Comparison of ENCODE assay signal across 10 mouse cellular contexts in the genomic region with DNA sequence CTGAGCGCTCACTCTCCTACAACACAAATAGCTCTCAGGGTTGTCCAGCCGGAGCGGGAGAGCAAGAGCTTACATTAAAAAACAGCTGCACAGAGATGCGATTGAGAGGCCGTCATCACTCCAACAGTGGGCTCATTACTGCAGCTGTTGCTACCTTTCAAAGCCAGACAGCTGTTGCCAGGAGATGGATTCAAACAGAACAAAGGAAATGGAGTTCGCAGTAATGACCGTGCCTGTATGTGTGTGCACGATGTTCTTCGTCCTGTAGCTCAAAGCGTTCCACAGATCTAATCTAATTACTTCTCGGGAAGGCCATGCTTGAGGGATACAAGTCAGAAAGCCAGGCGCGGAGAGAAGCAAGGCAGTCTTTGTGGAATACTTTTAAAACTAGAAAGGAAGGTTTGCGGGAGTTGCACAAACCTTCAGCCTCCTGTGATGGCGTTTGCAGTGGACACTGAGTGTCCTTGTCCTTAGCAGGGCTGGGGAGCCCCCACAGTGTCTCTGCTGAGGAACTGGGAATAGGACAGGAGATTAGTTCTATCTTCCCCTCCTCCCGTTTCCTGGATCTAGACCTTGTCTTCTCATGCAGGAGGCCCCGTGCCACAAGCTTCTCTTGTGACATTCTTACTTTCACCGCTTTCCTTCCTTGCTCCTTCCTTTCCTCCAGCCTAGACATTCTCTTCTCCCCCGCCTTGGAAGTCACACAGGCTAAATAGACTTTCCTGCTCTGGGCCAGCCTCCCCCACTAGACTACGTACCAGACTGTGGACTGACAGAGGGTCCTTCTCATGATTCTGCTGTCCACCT. TPM values are rescaled to one million over a fixed set of nuclear protein-coding genes. Genes with fewer than 3 reads are reported as not detected.
DNase-seq lines count a peak whose midpoint lies in the region; ATAC-seq and TF ChIP-seq lines count a peak whose summit lies in the region.
"Had no signal": no experiment of that assay in that cellular context is flagged by ENCODE, and none has a peak within 500 bp of the region (broad histone marks: within the 10 kb centered on the region; RNA-seq: fewer than 3 reads in every experiment).

No protein-coding gene starts in this region.

- H3K4me1 ChIP-seq in lung, adult 2 months (ENCODE audit: control insufficient read depth, insufficient read depth, low read length) = no peaks in the 10 kb centered on the region; the same call in 1 of the 2 replicates
- peaks cover 4% of the 10 kb centered on the region; the same call in 1 of the 2 replicates for H3K4me1 ChIP-seq in intestine, embryonic 16.5 days (ENCODE audit: control insufficient read depth, insufficient read depth, low read length)
- no peaks in the 10 kb centered on the region for H3K4me1 ChIP-seq in stomach, postnatal 0 days (replicated peaks; ENCODE audit: control insufficient read depth, insufficient read depth)

- no peaks in the 10 kb centered on the region for H3K36me3 ChIP-seq in intestine, embryonic 16.5 days (ENCODE audit: control insufficient read depth, insufficient read depth, low read length)
- no peaks in the 10 kb centered on the region for H3K36me3 ChIP-seq in stomach, postnatal 0 days (ENCODE audit: control insufficient read depth, insufficient read depth, low read length)
- H3K36me3 ChIP-seq: G1E had no signal

- no peak overlapping the region for H3K9ac ChIP-seq in intestine, embryonic 16.5 days (ENCODE audit: low read depth, low read length)
- no peak overlapping the region for H3K9ac ChIP-seq in stomach, postnatal 0 days (ENCODE audit: low read length)

- no peaks in the 10 kb centered on the region for H3K9me3 ChIP-seq in intestine, embryonic 16.5 days (ENCODE audit: control insufficient read depth, low read length)
- no peaks in the 10 kb centered on the region for H3K9me3 ChIP-seq in stomach, postnatal 0 days (ENCODE audit: control insufficient read depth, low read length)
- H3K9me3 ChIP-seq: G1E had no signal

- ATAC-seq in intestine, embryonic 16.5 days = peak; percentile 50; the same call in 1 of the 2 replicates
- no peak for ATAC-seq in stomach, postnatal 0 days (ENCODE audit: low FRiP score, low TSS enrichment)
- ATAC-seq in erythroid progenitor cell, adult 5-6 weeks (replicated peaks; ENCODE audit: low FRiP score, poor library complexity, severe bottlenecking) = no peak

- H3K4me2 ChIP-seq in intestine, embryonic 16.5 days (ENCODE audit: low read depth, low read length) = no peak overlapping the region
- H3K4me2 ChIP-seq in stomach, postnatal 0 days (replicated peaks; ENCODE audit: low read depth) = no peak overlapping the region

- DNase-seq in lung, postnatal 10 days = peak; percentile 29
- DNase-seq in lung, adult 2 months = no peak
- peak; percentile 48 to 52 for DNase-seq in heart, adult 18-20 months
- no peak for DNase-seq in stomach, postnatal 0 days (ENCODE audit: low spot score)
- no peak for DNase-seq in layer of hippocampus, postnatal 25 days (ENCODE audit: extremely low spot score in 1 of 2, low spot score in 1 of 2)
- DNase-seq in left cerebral cortex, postnatal 10 days (ENCODE audit: extremely low spot score in 1 of 2, low spot score in 2 of 2) = no peak

- no peak for TF ChIP-seq CTCF in lung, adult 2 months (IDR thresholded peaks at IDR 0.05; ENCODE audit: insufficient read depth, low read length)
- no peak for TF ChIP-seq CTCF in stomach, postnatal 0 days (IDR thresholded peaks at IDR 0.05; ENCODE audit: low read depth)

- intact Hi-C loops in left cerebral cortex, postnatal 10 days (cut with DNase I) = no loop called here

- no peak for TF ChIP-seq EP300 in stomach, postnatal 0 days (optimal IDR thresholded peaks at IDR 0.05)

- WGBS in lung, adult 2 months = 56% methylated on average over 20 of the region's 20 CpGs
- 52% methylated on average over 20 of the region's 20 CpGs for WGBS in intestine, embryonic 16.5 days
- WGBS in stomach, postnatal 0 days = 56% methylated on average over 20 of the region's 20 CpGs

- H3K4me3 ChIP-seq in lung, adult 2 months (replicated peaks; ENCODE audit: extremely low read depth, low read depth, low read length) = no peak overlapping the region
- H3K4me3 ChIP-seq in intestine, embryonic 16.5 days (ENCODE audit: low read length) = no peak overlapping the region
- H3K4me3 ChIP-seq in stomach, postnatal 0 days (ENCODE audit: low read depth, low read length) = no peak overlapping the region

- no peak overlapping the region for H3K27ac ChIP-seq in intestine, embryonic 16.5 days (ENCODE audit: low read length)
- H3K27ac ChIP-seq in stomach, postnatal 0 days (replicated peaks) = 0 out of 2 replicates have a peak overlapping the region, but pooled peaks have one; percentile 45

- H3K27me3 ChIP-seq in intestine, embryonic 16.5 days (replicated peaks; ENCODE audit: control insufficient read depth, insufficient read depth, low read length) = no peaks in the 10 kb centered on the region
- H3K27me3 ChIP-seq in stomach, postnatal 0 days (ENCODE audit: control insufficient read depth, insufficient read depth, low read length) = no peaks in the 10 kb centered on the region

- TF ChIP-seq POLR2A in lung, adult 2 months (IDR thresholded peaks at IDR 0.05; ENCODE audit: borderline replicate concordance, extremely low read depth, low read depth, low read length) = no peak

RNA-seq across cellular contexts. Expression of a gene that starts 13.0 kb away (rescaled TPM):
- polyA plus RNA-seq in lung, adult 2 months (2012; rRNA removed) = not detected in 2 replicates
- total RNA-seq in heart, adult 18-20 months (2021) = not detected
- not detected in 2 replicates for polyA plus RNA-seq in intestine, embryonic 16.5 days (2015; fragmentation: Nextera tagmentation; extraction: Ambion mirVana)
- polyA plus RNA-seq in stomach, postnatal 0 days (2015; fragmentation: Nextera tagmentation; extraction: Ambion mirVana) = not detected in 2 replicates
- not detected for total RNA-seq in layer of hippocampus, postnatal 25 days (2021)
- not detected in 2 replicates for total RNA-seq in erythroid progenitor cell, adult 5-6 weeks (2015; ENCODE audit: low replicate concordance)
- total RNA-seq in erythroid progenitor cell, adult 5-6 weeks (2017; ENCODE audit: low replicate concordance) = not detected in 2 replicates
- not detected for total RNA-seq in left cerebral cortex, postnatal 10 days (2021)
- total RNA-seq: G1E; gastrocnemius, postnatal 4 days had no signal
- polyA plus RNA-seq: G1E had no signal

RNA-seq across cellular contexts. Expression of a gene that starts 43.9 kb away (rescaled TPM):
- 0.08 and 0.17 TPM in 2 replicates for polyA plus RNA-seq in lung, adult 2 months (2012; rRNA removed)
- total RNA-seq in heart, adult 18-20 months (2021) = 1 to 10 TPM; 1.1 to 1.3 TPM
- 3.6 and 5.1 TPM in 2 replicates for polyA plus RNA-seq in intestine, embryonic 16.5 days (2015; fragmentation: Nextera tagmentation; extraction: Ambion mirVana)
- polyA plus RNA-seq in stomach, postnatal 0 days (2015; fragmentation: Nextera tagmentation; extraction: Ambion mirVana) = 1.6 and 2.0 TPM in 2 replicates
- total RNA-seq in layer of hippocampus, postnatal 25 days (2021) = 1 to 10 TPM; 1.7 to 3.0 TPM
- 81.8 and 117 TPM in 2 replicates for total RNA-seq in erythroid progenitor cell, adult 5-6 weeks (2015; ENCODE audit: low replicate concordance)
- total RNA-seq in erythroid progenitor cell, adult 5-6 weeks (2017; ENCODE audit: low replicate concordance) = 196 and 214 TPM in 2 replicates
- 1 to 10 TPM; 2.4 to 4.3 TPM for total RNA-seq in left cerebral cortex, postnatal 10 days (2021)

RNA-seq across cellular contexts. Expression of a gene that starts 44.0 kb away (rescaled TPM):
- 3.8 and 11.1 TPM in 2 replicates for polyA plus RNA-seq in lung, adult 2 months (2012; rRNA removed)
- total RNA-seq in heart, adult 18-20 months (2021) = 10 to 100 TPM; 39.0 to 50.7 TPM
- polyA plus RNA-seq in intestine, embryonic 16.5 days (2015; fragmentation: Nextera tagmentation; extraction: Ambion mirVana) = 87.9 and 102 TPM in 2 replicates
- 66.0 and 83.7 TPM in 2 replicates for polyA plus RNA-seq in stomach, postnatal 0 days (2015; fragmentation: Nextera tagmentation; extraction: Ambion mirVana)
- 10 to 100 TPM; 23.9 to 30.1 TPM for total RNA-seq in layer of hippocampus, postnatal 25 days (2021)
- total RNA-seq in erythroid progenitor cell, adult 5-6 weeks (2015; ENCODE audit: low replicate concordance) = 161 and 174 TPM in 2 replicates
- 209 and 324 TPM in 2 replicates for total RNA-seq in erythroid progenitor cell, adult 5-6 weeks (2017; ENCODE audit: low replicate concordance)
- 10 to 100 TPM; 36.9 to 37.2 TPM for total RNA-seq in left cerebral cortex, postnatal 10 days (2021)

Comparison
In these comparisons a context has a peak if more than half of its experiments do, and no peak if none do; other contexts are left out.
1. DNase-seq: peak in lung, postnatal 10 days (single experiment) and heart, adult 18-20 months (2 of 2); none in lung, adult 2 months (single experiment), stomach, postnatal 0 days (single experiment), layer of hippocampus, postnatal 25 days (0 of 2) and left cerebral cortex, postnatal 10 days (0 of 2).
2. RNA of a gene that starts 43.9 kb away (total RNA-seq): 81.8 to 214 TPM in erythroid progenitor cell, adult 5-6 weeks; 2.4 to 4.3 TPM in left cerebral cortex, postnatal 10 days, 1.7 to 3.0 TPM in layer of hippocampus, postnatal 25 days and 1.1 to 1.3 TPM in heart, adult 18-20 months; every median in the first group is over 10 times any median in the second.